Mouse (Mus musculus): Measurements from ENCODE around the gene Bhlhe41.

GRCm38 (mm10) chr6:145910469-145911426 is 45.4 kb upstream of the Bhlhe41 start:
- TF ChIP-seq CTCF (IDR thresholded peaks at IDR 0.05; ENCODE audit: borderline replicate concordance, insufficient read depth, low read length) (no peak), POLR2A (IDR thresholded peaks at IDR 0.05; ENCODE audit: low read depth, low read length) (no peak)

All from embryonic fibroblast, embryonic 13.5 days (primary cell).